Mouse (Mus musculus) lung, postnatal 0 days (tissue): ENCODE results near the gene Dlx5. TPM values are rescaled to one million over a fixed set of nuclear protein-coding genes. Genes with fewer than 3 reads are reported as not detected.

Experiments used
- ATAC-seq: fragments of 200-750 bp; cut with Nextera tagmentation; 2 replicates; pipeline ENCODE4 v1.8.0; 2017; ENCODE audit warnings: moderate library complexity
- DNase-seq: peaks from one replicate; pipeline ENCODE4 v3.0.0-alpha.2; 2016; ENCODE audit warnings: low spot score
- H3K27ac ChIP-seq: fragments of 300-500 bp; sonication (generic); 2 replicates; pipeline ENCODE4 v1.5.1; 2014; ENCODE audit warnings: antibody characterized with exemption, mild to moderate bottlenecking, low read length, mixed read lengths
- H3K27me3 ChIP-seq: fragments of 300-500 bp; sonication (generic); replicated peaks from 2 replicates; pipeline ENCODE4 v1.6.1; 2014; ENCODE audit warnings: low read length, mixed read lengths; ENCODE audit not compliant: insufficient read depth
- H3K36me3 ChIP-seq: fragments of 300-500 bp; sonication (generic); 2 replicates; pipeline ENCODE4 v1.6.1; 2014; ENCODE audit warnings: low read length, mixed read lengths; ENCODE audit not compliant: insufficient read depth
- H3K4me1 ChIP-seq: fragments of 300-500 bp; sonication (generic); 2 replicates; pipeline ENCODE4 v1.6.1; 2014; ENCODE audit warnings: antibody characterized with exemption, low read depth, low read length, mixed read lengths; ENCODE audit not compliant: insufficient read depth
- H3K4me2 ChIP-seq: fragments of 300-500 bp; sonication (generic); replicated peaks from 2 replicates; pipeline ENCODE4 v1.6.1; 2014; ENCODE audit warnings: low read depth, mild to moderate bottlenecking, low read length, moderate library complexity, mixed read lengths
- H3K4me3 ChIP-seq: fragments of 300-500 bp; sonication (generic); 2 replicates; pipeline ENCODE4 v1.5.1; 2014; ENCODE audit warnings: low read depth, low read length
- H3K9ac ChIP-seq: fragments of 300-500 bp; sonication (generic); replicated peaks from 2 replicates; pipeline ENCODE4 v1.6.1; 2014; ENCODE audit warnings: low read depth, mild to moderate bottlenecking
- H3K9me3 ChIP-seq: fragments of 300-500 bp; sonication (generic); 2 replicates; pipeline ENCODE4 v1.6.1; 2016; ENCODE audit warnings: low read length, mixed read lengths
- CTCF ChIP-seq: IDR thresholded peaks from 2 replicates; pipeline ENCODE4 v1.5.1; 2016; ENCODE audit warnings: antibody characterized with exemption, mild to moderate bottlenecking
- EP300 ChIP-seq: IDR thresholded peaks from 2 replicates; pipeline ENCODE4 v1.6.1; 2016; ENCODE audit warnings: antibody characterized with exemption, mild to moderate bottlenecking, control low read depth
- WGBS: fragments of 180-500 bp; shearing (Covaris S2); extraction: QIAGEN DNeasy Blood & Tissue Kit; methylation state at CpG from one replicate; pipeline ENCODE4 v1.1.7; 2014; 5-methylcytosine and 5-hydroxymethylcytosine counted together
- polyA plus RNA-seq: library from polyadenylated mRNA; unstranded; fragments of >200 nt; fragmentation: Nextera tagmentation; extraction: Ambion mirVana; gene quantifications from 2 replicates; pipeline ENCODE4 v1.2.1, GENCODE M21; 2015

Gene Dlx5
- polyA plus RNA-seq, 1 experiment from 2014 or later: not detected

GRCm38 (mm10) chr6:6859111-6859949, 22.6 kb downstream of the Dlx5 start:
- peaks cover 78% of the 10 kb centered on the region for H3K27me3 ChIP-seq
- DNase-seq (no peak), ATAC-seq (no peak)
- H3K9me3 ChIP-seq: no peaks in the 10 kb centered on the region
- no peak overlapping the region for H3K27ac ChIP-seq
- TF ChIP-seq EP300 (no peak), CTCF (no peak)
- H3K36me3 ChIP-seq: no peaks in the 10 kb centered on the region
- H3K9ac ChIP-seq: no peak overlapping the region
- peaks cover 12% of the 10 kb centered on the region; the same call in 1 of the 2 replicates for H3K4me1 ChIP-seq
- no peak overlapping the region for H3K4me3 ChIP-seq
- WGBS: 3% methylated on average over 19 of the region's 19 CpGs
- H3K4me2 ChIP-seq: no peak overlapping the region

- DNase-seq (no peak), ATAC-seq (no peak)
- Histone ChIP-seq H3K9me3 (no peaks in the 10 kb centered on the region), H3K27me3 (peaks cover 74% of the 10 kb centered on the region), H3K27ac (no peak overlapping the region), H3K4me1 (peaks cover 10% of the 10 kb centered on the region; the same call in 1 of the 2 replicates), H3K4me2 (no peak overlapping the region), H3K4me3 (no peak overlapping the region), H3K36me3 (no peaks in the 10 kb centered on the region), H3K9ac (no peak overlapping the region)
- 0% methylated on average over 1 of the region's 1 CpGs for WGBS
- no peak for TF ChIP-seq EP300
- no peak for TF ChIP-seq CTCF
Measured at GRCm38 (mm10) chr6:6858571-6858970, 23.3 kb downstream of the Dlx5 start.

- TF ChIP-seq CTCF (no peak), EP300 (no peak)
- H3K9me3 ChIP-seq: no peaks in the 10 kb centered on the region
- H3K27ac ChIP-seq: no peak overlapping the region
- H3K9ac ChIP-seq: no peak overlapping the region
- H3K36me3 ChIP-seq: no peaks in the 10 kb centered on the region
- H3K4me1 ChIP-seq: peaks cover 9% of the 10 kb centered on the region; the same call in 1 of the 2 replicates
- no peak for DNase-seq
- WGBS: 13% methylated on average over 2 of the region's 2 CpGs
- ATAC-seq: no peak
- H3K4me2 ChIP-seq: no peak overlapping the region
- H3K4me3 ChIP-seq: no peak overlapping the region
- H3K27me3 ChIP-seq: peaks cover 66% of the 10 kb centered on the region
Measured at GRCm38 (mm10) chr6:6857766-6858165, 24.1 kb downstream of the Dlx5 start.

GRCm38 (mm10) chr6:6856881-6857280, 25.0 kb downstream of the Dlx5 start:
- Histone ChIP-seq H3K36me3 (no peaks in the 10 kb centered on the region), H3K27ac (no peak overlapping the region), H3K9me3 (no peaks in the 10 kb centered on the region), H3K4me3 (no peak overlapping the region), H3K9ac (no peak overlapping the region), H3K4me1 (peaks cover 5% of the 10 kb centered on the region; the same call in 1 of the 2 replicates), H3K27me3 (peaks cover 65% of the 10 kb centered on the region), H3K4me2 (no peak overlapping the region)
- ATAC-seq (no peak), DNase-seq (no peak)
- TF ChIP-seq EP300: no peak
- no peak for TF ChIP-seq CTCF
- WGBS: 3% methylated on average over 4 of the region's 4 CpGs

- DNase-seq: no peak
- TF ChIP-seq EP300: no peak
- no peak for TF ChIP-seq CTCF
Measured at GRCm38 (mm10) chr6:6856316-6856715, 25.6 kb downstream of the Dlx5 start.

GRCm38 (mm10) chr6:6855746-6856185, 26.1 kb downstream of the Dlx5 start:
- H3K9me3 ChIP-seq: no peaks in the 10 kb centered on the region
- DNase-seq (no peak), ATAC-seq (no peak)
- H3K4me3 ChIP-seq: no peak overlapping the region
- no peak overlapping the region for H3K9ac ChIP-seq
- no peaks in the 10 kb centered on the region for H3K36me3 ChIP-seq
- no peak overlapping the region for H3K27ac ChIP-seq
- H3K27me3 ChIP-seq: peaks cover 69% of the 10 kb centered on the region
- peaks cover 5% of the 10 kb centered on the region; the same call in 1 of the 2 replicates for H3K4me1 ChIP-seq
- WGBS: 2% methylated on average over 10 of the region's 10 CpGs
- TF ChIP-seq CTCF (no peak), EP300 (no peak)
- H3K4me2 ChIP-seq: no peak overlapping the region

More at GRCm38 (mm10) chr6:6856316-6856715, 25.6 kb downstream of the Dlx5 start:
- H3K4me2 ChIP-seq: no peak overlapping the region
- WGBS: 2% methylated on average over 20 of the region's 20 CpGs
- peaks cover 68% of the 10 kb centered on the region for H3K27me3 ChIP-seq
- no peak overlapping the region for H3K4me3 ChIP-seq
- no peak overlapping the region for H3K9ac ChIP-seq
- no peak for ATAC-seq
- no peak overlapping the region for H3K27ac ChIP-seq
- H3K36me3 ChIP-seq: no peaks in the 10 kb centered on the region
- no peaks in the 10 kb centered on the region for H3K9me3 ChIP-seq
- H3K4me1 ChIP-seq: peaks cover 5% of the 10 kb centered on the region; the same call in 1 of the 2 replicates
